Mouse (Mus musculus) liver (tissue): ENCODE measurements at regions not wholly inside any gene's neighbourhood (a gene's known extent, or its start where the extent isn't known, plus 50 kb on each side); places are given as distances from the start of the nearest gene placed in this dataset.

Source experiments
- DNase-seq: peaks from one replicate; pipeline ENCODE4 v3.0.0-alpha.2; 2020; ENCODE audit warnings: mixed read lengths

DNA sequence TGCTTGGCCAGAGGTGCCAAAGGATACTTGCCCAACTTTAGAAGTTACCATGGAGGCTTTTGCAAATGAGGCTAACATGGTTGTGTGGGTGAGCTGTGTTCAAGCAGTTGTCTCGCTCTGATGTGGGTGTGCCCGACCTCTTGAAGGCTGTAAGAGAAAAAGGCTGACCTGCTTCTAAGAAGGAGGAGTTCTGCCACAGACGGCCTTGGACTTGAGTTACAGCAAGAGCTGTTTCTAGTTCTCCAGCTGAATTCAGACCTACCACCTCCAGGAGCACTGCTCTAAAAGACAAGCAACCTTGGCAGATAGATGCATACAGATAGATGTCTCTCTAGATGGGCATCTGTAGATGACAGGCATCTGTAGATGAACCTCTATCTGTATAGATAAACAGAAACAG, 202.7 kb upstream of the A230072I06Rik start:
- no peak for DNase-seq

DNA sequence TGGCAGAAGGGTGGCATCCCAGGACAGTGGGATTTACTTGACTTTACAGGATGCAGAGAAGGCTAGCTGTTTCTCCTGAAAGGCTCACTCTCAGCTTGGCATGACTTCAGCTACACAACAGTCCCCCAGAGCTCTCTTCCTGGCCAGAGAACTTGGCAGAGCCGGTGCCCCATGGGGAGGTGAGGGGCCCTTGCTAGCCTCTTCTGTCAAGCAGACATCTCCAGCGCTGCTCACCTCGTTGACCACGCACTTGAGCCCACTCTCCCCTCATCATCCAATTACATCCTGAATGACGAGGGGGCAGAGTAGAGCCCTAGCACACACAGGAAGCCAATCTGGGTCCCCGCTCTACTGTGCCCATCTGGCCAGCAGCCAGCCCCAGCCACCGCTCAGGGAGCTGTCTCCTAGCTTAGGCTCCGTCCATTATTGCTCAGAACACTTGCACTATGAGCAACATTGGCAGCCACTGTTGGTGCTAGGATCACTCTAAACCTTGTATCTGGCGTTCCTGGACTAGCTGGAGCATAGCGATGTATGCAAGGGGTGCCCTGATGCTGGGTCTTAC, 201.7 kb upstream of the A230072I06Rik start:
- no peak for DNase-seq

DNA sequence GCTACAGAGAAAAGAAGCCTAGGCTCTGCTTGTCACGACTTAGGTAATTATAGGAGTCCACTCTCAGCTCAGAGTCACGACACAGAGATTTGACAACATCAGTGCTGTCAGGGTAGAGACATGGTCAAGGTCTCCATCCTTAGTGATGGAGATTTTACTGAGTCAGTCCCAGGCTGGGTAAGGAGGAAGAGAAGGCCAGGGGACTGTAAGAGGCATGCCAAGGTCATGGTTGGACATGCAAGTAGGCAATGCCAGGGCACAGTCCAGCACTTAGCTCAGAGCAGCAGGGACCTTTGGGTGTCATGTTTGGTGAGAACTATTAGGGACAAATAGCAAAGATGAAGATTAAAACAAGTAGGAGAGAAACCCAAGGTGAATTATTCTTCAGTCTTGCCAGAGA, 200.7 kb upstream of the A230072I06Rik start:
- DNase-seq = no peak

DNA sequence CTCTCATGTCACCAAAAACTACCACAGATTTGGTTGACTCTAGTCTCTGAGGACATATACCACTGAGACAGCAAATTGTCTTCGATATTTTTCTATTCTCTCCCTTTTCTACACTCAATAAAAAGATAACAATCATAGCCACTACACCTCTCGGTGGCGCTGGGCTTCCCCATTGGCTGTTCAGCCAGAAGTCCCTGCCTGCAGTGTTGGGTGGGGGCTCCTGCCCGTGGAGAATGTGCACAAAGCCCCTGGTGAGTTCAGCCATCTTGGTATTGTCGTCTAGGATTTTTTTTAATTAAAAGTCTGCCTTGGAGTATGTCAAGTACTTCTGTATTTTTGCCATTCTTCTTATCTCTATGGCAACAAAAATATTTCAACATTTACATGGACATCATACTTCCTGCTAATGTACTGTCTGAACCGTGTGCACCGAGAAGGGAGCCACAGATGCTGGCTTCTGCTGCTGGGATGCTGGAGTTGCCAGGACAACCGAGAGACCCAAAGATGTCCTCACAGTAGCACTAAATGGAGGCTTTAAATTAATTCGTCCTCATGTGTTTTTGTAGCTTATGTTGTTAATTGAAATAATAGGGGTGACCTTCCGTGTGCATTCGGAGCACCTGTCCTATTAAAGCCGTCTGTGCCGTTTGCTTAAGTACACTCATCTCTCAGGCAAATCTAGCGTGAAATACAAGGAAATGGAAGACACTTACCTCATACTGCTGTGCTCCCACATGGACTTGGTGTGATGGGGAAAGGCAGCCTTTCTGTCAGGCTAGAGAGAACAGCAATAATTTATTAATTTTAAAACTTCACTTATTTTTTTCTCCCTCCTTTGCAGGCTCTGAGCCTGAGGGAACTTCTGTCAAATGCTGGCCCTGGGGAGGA, 199.7 kb upstream of the A230072I06Rik start:
- DNase-seq = no peak

GRCm38 (mm10) chr8:12081536-12081935, 197.1 kb upstream of the A230072I06Rik start:
- no peak for DNase-seq

DNA sequence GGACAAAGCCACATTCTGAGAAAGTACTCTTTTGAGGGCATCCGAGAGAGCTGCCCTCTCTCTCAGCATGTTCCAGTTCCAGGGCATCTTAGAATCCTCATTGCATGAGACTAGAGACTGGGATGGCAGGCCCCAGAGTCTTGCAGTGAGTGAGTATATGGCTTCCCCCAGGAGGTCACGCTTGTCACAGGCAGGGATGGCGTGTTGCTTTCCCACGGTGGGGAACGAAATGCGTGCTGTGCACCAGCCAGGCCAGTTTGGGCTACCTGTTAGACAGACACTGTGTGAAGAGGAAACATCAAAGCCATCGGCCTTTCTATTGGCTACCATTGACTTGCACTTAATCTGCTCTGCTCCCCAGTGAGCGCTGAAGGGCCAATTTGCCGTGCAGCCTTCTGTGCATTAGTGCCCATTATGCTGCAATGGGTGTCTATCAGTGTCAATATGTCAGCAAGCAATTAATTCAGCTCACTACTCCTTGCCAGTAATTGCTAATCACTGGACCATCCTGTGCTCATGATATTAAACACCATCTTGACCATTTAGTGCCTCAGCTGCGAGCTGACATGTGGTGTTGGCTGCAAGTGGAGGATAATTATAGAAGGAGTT, 191.3 kb upstream of the A230072I06Rik start:
- no peak for DNase-seq

DNA sequence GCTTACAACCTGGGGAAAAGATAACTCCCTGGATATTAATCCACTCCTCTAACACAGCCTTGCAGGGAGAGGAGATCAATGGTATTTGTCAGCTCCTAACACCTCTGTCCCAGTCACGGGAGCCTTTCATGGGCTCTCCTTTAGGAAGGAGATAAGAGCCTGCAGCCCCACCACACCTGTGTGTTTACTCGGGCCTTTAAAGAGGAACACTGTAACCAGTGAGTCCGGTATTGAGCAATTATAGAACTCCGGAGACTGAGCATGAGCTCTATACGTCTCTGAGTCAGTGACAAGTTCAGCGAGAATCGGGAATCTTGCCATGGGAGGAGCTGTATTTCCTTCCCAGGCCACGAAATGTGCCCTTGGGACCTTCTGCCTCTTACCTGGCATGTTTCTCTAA, 178.5 kb upstream of the A230072I06Rik start:
- no peak for DNase-seq

- no peak for DNase-seq
Measured at GRCm38 (mm10) chr8:12103296-12103695, 175.3 kb upstream of the A230072I06Rik start.

GRCm38 (mm10) chr8:12105106-12105901, 173.3 kb upstream of the A230072I06Rik start:
- DNase-seq = no peak

GRCm38 (mm10) chr8:12108578-12108977, 170.0 kb upstream of the A230072I06Rik start:
- DNase-seq = no peak

DNA sequence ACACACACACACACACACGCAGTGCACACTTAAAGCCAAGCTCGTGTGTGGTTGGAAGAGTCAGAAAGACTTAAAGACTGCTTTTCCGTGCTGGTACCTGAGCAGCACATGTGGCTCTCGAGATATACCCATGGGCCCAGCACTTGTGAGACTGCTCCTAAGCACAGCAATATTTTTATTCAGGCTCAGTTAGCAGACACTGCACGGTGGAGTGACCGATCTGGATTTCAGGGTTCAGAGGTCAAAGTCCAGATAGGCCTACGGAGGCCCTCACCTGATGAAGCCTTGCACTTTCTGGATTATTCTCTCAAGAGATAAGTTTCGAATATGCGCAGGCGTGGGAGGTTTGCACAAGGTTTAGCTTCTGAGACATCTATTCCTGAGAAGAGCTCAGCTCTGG, 167.0 kb upstream of the A230072I06Rik start:
- no peak for DNase-seq

DNA sequence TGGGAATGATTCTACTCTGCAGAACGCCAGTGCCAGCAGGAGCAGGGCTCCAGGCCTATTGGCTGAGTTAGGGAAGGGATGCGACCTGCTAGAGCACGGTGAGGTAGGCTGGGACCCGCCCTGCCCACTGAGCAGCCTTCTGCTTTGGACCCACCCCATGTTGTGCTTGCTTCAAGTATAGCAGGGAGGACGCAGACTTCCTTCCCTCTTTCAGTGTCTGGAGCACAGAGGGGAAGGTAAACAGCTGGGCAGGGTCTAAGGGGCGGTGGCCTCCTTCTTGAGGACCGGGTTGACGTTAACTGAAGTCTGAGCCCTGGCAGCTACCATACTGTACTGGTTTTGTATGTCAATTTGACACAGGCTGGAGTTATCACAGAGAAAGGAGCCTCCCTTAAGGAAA, 165.6 kb upstream of the A230072I06Rik start:
- DNase-seq = no peak

GRCm38 (mm10) chr8:12126374-12127001, 152.1 kb upstream of the A230072I06Rik start:
- no peak for DNase-seq

GRCm38 (mm10) chr8:12127106-12127800, 151.4 kb upstream of the A230072I06Rik start:
- DNase-seq = no peak

DNA sequence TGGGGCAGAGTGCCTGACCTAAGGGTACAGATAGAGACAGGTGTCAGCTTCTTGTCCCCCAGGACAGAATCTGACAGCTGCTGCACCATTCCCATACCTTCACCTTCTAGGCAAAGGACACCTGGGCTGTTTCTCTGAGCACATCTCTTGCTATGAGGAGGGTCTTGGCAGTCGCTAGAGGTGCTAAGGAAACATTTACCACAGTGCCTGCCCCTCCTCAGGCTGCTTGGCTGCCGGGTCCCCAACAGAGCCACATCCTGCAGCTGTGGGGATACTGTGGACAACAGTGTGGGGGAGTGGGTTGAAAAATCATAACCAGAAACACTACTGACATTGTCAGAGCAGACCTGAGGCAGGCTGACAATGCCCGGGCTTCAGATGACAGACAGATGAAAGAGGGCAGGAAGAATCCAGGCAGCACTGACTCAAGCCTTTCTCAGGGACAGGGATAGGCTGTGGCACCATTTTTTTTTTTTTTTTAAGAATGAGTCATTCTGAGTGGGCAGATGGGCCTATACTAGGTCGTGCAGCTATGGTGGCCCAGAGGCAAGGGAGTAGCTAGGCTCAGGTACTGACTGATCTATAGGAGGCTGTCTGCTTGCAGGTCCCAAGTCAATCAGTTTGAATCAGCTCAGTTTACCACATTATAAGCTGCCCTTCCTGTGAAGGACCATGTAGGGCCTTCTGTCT, 150.7 kb upstream of the A230072I06Rik start:
- no peak for DNase-seq

DNA sequence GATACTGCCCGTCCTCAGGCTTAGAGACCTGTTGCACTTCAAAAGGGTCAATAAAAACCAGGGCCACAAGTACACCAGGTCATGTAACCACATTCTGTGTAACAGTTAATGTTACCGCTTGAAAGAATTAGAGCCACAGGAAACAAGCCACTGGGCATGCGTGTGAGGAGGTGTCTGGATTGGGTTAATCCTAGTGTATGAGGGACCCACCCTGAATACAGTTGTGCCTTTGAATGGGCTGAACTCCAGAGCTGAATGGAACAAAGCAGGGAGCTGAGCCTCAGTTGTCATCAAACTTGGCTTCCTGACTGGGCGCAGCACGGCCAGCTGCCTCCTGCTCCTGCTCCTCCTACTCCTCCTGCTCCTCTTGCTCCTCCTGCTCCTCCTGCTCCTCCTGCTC, 148.0 kb upstream of the A230072I06Rik start:
- DNase-seq = no peak

GRCm38 (mm10) chr8:12134200-12134599, 144.4 kb upstream of the A230072I06Rik start:
- no peak for DNase-seq

- no peak for DNase-seq
Measured at GRCm38 (mm10) chr8:12135392-12136177, 143.0 kb upstream of the A230072I06Rik start.

- no peak for DNase-seq
Measured at GRCm38 (mm10) chr8:12136178-12136455, 142.5 kb upstream of the A230072I06Rik start.

DNA sequence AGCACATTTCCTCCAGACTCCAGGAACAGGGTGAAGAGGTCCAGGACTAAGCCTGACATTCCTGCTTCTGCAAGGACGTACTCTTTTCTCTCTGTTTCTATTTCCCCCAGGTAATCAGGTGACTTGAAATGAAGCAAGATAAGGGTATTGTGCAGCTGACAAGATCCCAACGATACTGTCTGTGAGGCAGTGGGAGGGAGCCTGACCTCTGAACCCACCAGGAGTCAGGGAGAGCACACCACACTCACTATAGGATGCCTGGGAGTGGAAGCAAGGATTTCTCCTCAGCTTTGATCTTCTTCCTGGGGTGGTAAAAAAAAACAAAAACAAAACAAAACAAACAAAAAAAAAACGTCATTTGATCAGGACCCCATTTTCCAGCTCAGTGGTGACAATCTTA, 141.1 kb upstream of the A230072I06Rik start:
- DNase-seq = no peak

DNA sequence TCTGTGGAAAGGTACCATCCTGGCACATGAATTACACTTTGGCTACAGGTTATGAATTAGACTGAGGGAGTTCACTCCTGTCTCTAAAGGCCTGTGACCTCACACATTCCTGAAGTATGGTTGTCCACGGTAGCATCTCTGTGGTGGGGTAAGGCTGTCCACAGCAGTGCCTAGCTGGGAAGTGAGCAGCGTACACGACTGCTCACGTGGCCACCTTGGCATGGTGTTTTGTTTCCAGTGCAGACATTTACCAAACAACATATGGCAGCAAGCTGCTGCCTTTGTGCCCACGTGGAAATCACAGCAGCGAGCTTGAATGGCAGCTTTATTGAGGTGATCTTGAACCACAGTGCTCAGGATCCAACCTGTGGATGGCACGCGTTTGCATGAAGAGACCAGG, 140.7 kb upstream of the A230072I06Rik start:
- DNase-seq = no peak
